Mouse (Mus musculus) lung, postnatal 0 days (tissue): ENCODE measurements at regions not wholly inside any gene's neighbourhood (a gene's known extent, or its start where the extent isn't known, plus 50 kb on each side); places are given as distances from the start of the nearest gene placed in this dataset.

Source experiments
- CTCF ChIP-seq: IDR thresholded peaks from 2 replicates; pipeline ENCODE4 v1.5.1; 2016; ENCODE audit warnings: antibody characterized with exemption, mild to moderate bottlenecking
- EP300 ChIP-seq: IDR thresholded peaks from 2 replicates; pipeline ENCODE4 v1.6.1; 2016; ENCODE audit warnings: antibody characterized with exemption, mild to moderate bottlenecking, control low read depth

DNA sequence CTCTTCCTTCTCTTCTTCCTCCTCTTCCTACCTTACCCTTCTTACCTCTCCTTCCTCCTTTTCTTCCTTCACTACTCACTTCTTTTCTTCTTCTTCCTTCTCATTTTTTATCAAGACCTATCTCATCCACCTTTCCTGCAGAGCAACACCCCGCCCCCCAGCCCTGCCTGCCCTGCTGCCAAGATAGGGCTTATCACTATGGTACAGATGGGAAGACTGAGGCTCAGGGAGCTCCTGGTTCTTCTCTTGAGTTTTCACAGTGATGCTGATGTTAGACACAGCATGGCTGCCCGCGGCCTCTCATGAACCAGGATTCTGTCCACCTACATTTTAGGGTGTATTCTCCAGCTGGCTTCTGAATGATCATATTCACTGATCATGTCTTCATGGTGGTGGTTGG lies 100.0 kb upstream of the Mki67 start:
- TF ChIP-seq CTCF (no peak), EP300 (no peak)
